Mouse (Mus musculus): Measurements from ENCODE around the gene Rac3. TPM values are rescaled to one million over a fixed set of nuclear protein-coding genes. Genes with fewer than 3 reads are reported as not detected.
A peak's percentile ranks its signal among the peaks of the same experiment; 100 is the strongest.

Gene Rac3
- polyA plus RNA-seq, 1 experiment from 2014 or later, result 58.2 TPM

- 79% methylated on average over 5 of the region's 5 CpGs for WGBS
- no peak overlapping the region for H3K4me3 ChIP-seq
- H3K27ac ChIP-seq, result no peak overlapping the region
- H3K27me3 ChIP-seq (ENCODE audit: insufficient read depth, poor library complexity, severe bottlenecking), result peaks cover 7% of the 10 kb centered on the region; the same call in 1 of the 2 replicates
- peaks cover 76% of the 10 kb centered on the region for H3K4me1 ChIP-seq (replicated peaks)
- H3K36me3 ChIP-seq, result peaks cover 50% of the 10 kb centered on the region
- no peaks in the 10 kb centered on the region for H3K9me3 ChIP-seq
- no peak for DNase-seq (ENCODE audit: low spot score)
Measured at GRCm38 (mm10) chr11:120710672-120711071, 10.6 kb upstream of the Rac3 start.

GRCm38 (mm10) chr11:120711980-120712604, 9.2 kb upstream of the Rac3 start:
- Histone ChIP-seq H3K4me1 (replicated peaks) (peaks cover 64% of the 10 kb centered on the region), H3K36me3 (peaks cover 55% of the 10 kb centered on the region), H3K27ac (peak overlapping the region; percentile 81; the same call in 1 of the 2 replicates), H3K27me3 (ENCODE audit: insufficient read depth, poor library complexity, severe bottlenecking) (no peaks in the 10 kb centered on the region), H3K4me3 (peak overlapping the region; percentile 63), H3K9me3 (no peaks in the 10 kb centered on the region)
- 63% methylated on average over 8 of the region's 8 CpGs for WGBS
- no peak for DNase-seq (ENCODE audit: low spot score)

- peak; percentile 79 for DNase-seq (ENCODE audit: low spot score)
- peak overlapping the region; percentile 81 for H3K27ac ChIP-seq
- peaks cover 63% of the 10 kb centered on the region for H3K36me3 ChIP-seq
- H3K4me1 ChIP-seq (replicated peaks), result peaks cover 55% of the 10 kb centered on the region
- peak overlapping the region; percentile 63 for H3K4me3 ChIP-seq
- no peaks in the 10 kb centered on the region for H3K27me3 ChIP-seq (ENCODE audit: insufficient read depth, poor library complexity, severe bottlenecking)
- WGBS, result 2% methylated on average over 38 of the region's 38 CpGs
- H3K9me3 ChIP-seq, result no peaks in the 10 kb centered on the region
Measured at GRCm38 (mm10) chr11:120712771-120713568, 8.3 kb upstream of the Rac3 start.

GRCm38 (mm10) chr11:120713580-120714518, 7.4 kb upstream of the Rac3 start, which contains the start of the genes Cenpx and Lrrc45:
Gene Cenpx, minus strand, starts transcription at chr11:120713738.
Gene Lrrc45, plus strand, starts transcription at chr11:120713925.
- Histone ChIP-seq H3K27me3 (ENCODE audit: insufficient read depth, poor library complexity, severe bottlenecking) (no peaks in the 10 kb centered on the region), H3K36me3 (peaks cover 66% of the 10 kb centered on the region), H3K4me1 (replicated peaks) (peaks cover 47% of the 10 kb centered on the region), H3K9me3 (no peaks in the 10 kb centered on the region), H3K4me3 (peak within 1 kb of the TSS; percentile 63), H3K27ac (peak within 1 kb of the TSS; percentile 81)
- WGBS, result 4% methylated on average over 53 of the region's 53 CpGs
- peak; percentile 98 for DNase-seq (ENCODE audit: low spot score)

- 62% methylated on average over 10 of the region's 10 CpGs for WGBS
- no peak for DNase-seq (ENCODE audit: low spot score)
- peaks cover 45% of the 10 kb centered on the region for H3K4me1 ChIP-seq (replicated peaks)
- H3K27me3 ChIP-seq (ENCODE audit: insufficient read depth, poor library complexity, severe bottlenecking), result no peaks in the 10 kb centered on the region
- H3K36me3 ChIP-seq, result peaks cover 66% of the 10 kb centered on the region
- peak overlapping the region; percentile 81; the same call in 1 of the 2 replicates for H3K27ac ChIP-seq
- H3K4me3 ChIP-seq, result peak overlapping the region; percentile 63
- no peaks in the 10 kb centered on the region for H3K9me3 ChIP-seq
Measured at GRCm38 (mm10) chr11:120714546-120714945, 6.7 kb upstream of the Rac3 start.

- Histone ChIP-seq H3K27me3 (ENCODE audit: insufficient read depth, poor library complexity, severe bottlenecking) (no peaks in the 10 kb centered on the region), H3K36me3 (peaks cover 66% of the 10 kb centered on the region), H3K9me3 (no peaks in the 10 kb centered on the region), H3K27ac (no peak overlapping the region), H3K4me3 (peak overlapping the region; percentile 63; the same call in 1 of the 2 replicates), H3K4me1 (replicated peaks) (peaks cover 45% of the 10 kb centered on the region)
- DNase-seq (ENCODE audit: low spot score), result no peak
- WGBS, result 91% methylated on average over 9 of the region's 9 CpGs
Measured at GRCm38 (mm10) chr11:120715131-120715530, 6.1 kb upstream of the Rac3 start.

- DNase-seq (ENCODE audit: low spot score), result no peak
- peak overlapping the region; percentile 0; the same call in 1 of the 2 replicates for H3K4me3 ChIP-seq
- no peak overlapping the region for H3K27ac ChIP-seq
- peaks cover 41% of the 10 kb centered on the region for H3K4me1 ChIP-seq (replicated peaks)
- peaks cover 32% of the 10 kb centered on the region for H3K27me3 ChIP-seq (ENCODE audit: insufficient read depth, poor library complexity, severe bottlenecking)
- peaks cover 59% of the 10 kb centered on the region for H3K36me3 ChIP-seq
- 88% methylated on average over 9 of the region's 9 CpGs for WGBS
- H3K9me3 ChIP-seq, result no peaks in the 10 kb centered on the region
Measured at GRCm38 (mm10) chr11:120719242-120719641, 2.0 kb upstream of the Rac3 start.

GRCm38 (mm10) chr11:120719841-120720376, 1.4 kb upstream of the Rac3 start:
- peaks cover 59% of the 10 kb centered on the region for H3K36me3 ChIP-seq

GRCm38 (mm10) chr11:120720450-120720849, 820 bp upstream of the Rac3 start:
- peak; percentile 92 for DNase-seq (ENCODE audit: low spot score)
- H3K4me1 ChIP-seq (replicated peaks), result peaks cover 29% of the 10 kb centered on the region
- H3K36me3 ChIP-seq, result peaks cover 56% of the 10 kb centered on the region
- H3K9me3 ChIP-seq, result no peaks in the 10 kb centered on the region
- H3K4me3 ChIP-seq, result peak overlapping the region; percentile 73
- 10% methylated on average over 17 of the region's 17 CpGs for WGBS
- peaks cover 39% of the 10 kb centered on the region for H3K27me3 ChIP-seq (ENCODE audit: insufficient read depth, poor library complexity, severe bottlenecking)
- peak overlapping the region; percentile 87 for H3K27ac ChIP-seq

More at GRCm38 (mm10) chr11:120719841-120720376, 1.4 kb upstream of the Rac3 start:
- DNase-seq (ENCODE audit: low spot score), result no peak
- Histone ChIP-seq H3K4me3 (0 out of 2 replicates have a peak overlapping the region, but pooled peaks have one; percentile 73), H3K27ac (no peak overlapping the region), H3K27me3 (ENCODE audit: insufficient read depth, poor library complexity, severe bottlenecking) (peaks cover 33% of the 10 kb centered on the region), H3K9me3 (no peaks in the 10 kb centered on the region), H3K4me1 (replicated peaks) (peaks cover 35% of the 10 kb centered on the region)
- 87% methylated on average over 13 of the region's 13 CpGs for WGBS

GRCm38 (mm10) chr11:120722067-120722630, 879 bp downstream of the Rac3 start:
- DNase-seq (ENCODE audit: low spot score), result no peak
- H3K36me3 ChIP-seq, result peaks cover 41% of the 10 kb centered on the region
- H3K9me3 ChIP-seq, result no peaks in the 10 kb centered on the region
- WGBS, result 21% methylated on average over 21 of the region's 21 CpGs
- peaks cover 51% of the 10 kb centered on the region for H3K27me3 ChIP-seq (ENCODE audit: insufficient read depth, poor library complexity, severe bottlenecking)
- H3K4me3 ChIP-seq, result peak overlapping the region; percentile 73
- peak overlapping the region; percentile 87 for H3K27ac ChIP-seq
- peaks cover 36% of the 10 kb centered on the region for H3K4me1 ChIP-seq (replicated peaks)

GRCm38 (mm10) chr11:120722761-120723382, 1.6 kb downstream of the Rac3 start:
- peaks cover 34% of the 10 kb centered on the region for H3K36me3 ChIP-seq
- H3K27ac ChIP-seq, result no peak overlapping the region
- 89% methylated on average over 11 of the region's 11 CpGs for WGBS
- peaks cover 39% of the 10 kb centered on the region for H3K4me1 ChIP-seq (replicated peaks)
- peaks cover 51% of the 10 kb centered on the region for H3K27me3 ChIP-seq (ENCODE audit: insufficient read depth, poor library complexity, severe bottlenecking)
- no peak for DNase-seq (ENCODE audit: low spot score)
- H3K4me3 ChIP-seq, result no peak overlapping the region
- no peaks in the 10 kb centered on the region for H3K9me3 ChIP-seq
